Mouse (Mus musculus): ENCODE measurements around the gene Dab1. TPM values are rescaled to one million over a fixed set of nuclear protein-coding genes. Genes with fewer than 3 reads are reported as not detected.

Gene Dab1
- polyA plus RNA-seq, 1 experiment from 2014 or later: 22.8 TPM

- no peak overlapping the region for H3K4me2 ChIP-seq (ENCODE audit: low read length)
- no peak overlapping the region for H3K27ac ChIP-seq
- TF ChIP-seq CTCF (IDR thresholded peaks at IDR 0.05; ENCODE audit: low read depth): peak; percentile 72
- H3K4me1 ChIP-seq (replicated peaks; ENCODE audit: insufficient read depth, low read length): no peaks in the 10 kb centered on the region
- ATAC-seq (replicated peaks; ENCODE audit: low FRiP score, low read depth): no peak
- H3K4me3 ChIP-seq (replicated peaks; ENCODE audit: low read depth, low read length): no peak overlapping the region
- H3K9ac ChIP-seq (ENCODE audit: low read depth, low read length): no peak overlapping the region
- peak; percentile 33 for DNase-seq (ENCODE audit: low spot score)
- no peaks in the 10 kb centered on the region for H3K9me3 ChIP-seq (replicated peaks; ENCODE audit: low read length)
- no peaks in the 10 kb centered on the region for H3K27me3 ChIP-seq (ENCODE audit: insufficient read depth, low read length)
- no peaks in the 10 kb centered on the region for H3K36me3 ChIP-seq (ENCODE audit: insufficient read depth, low read length)
These were observed 1046.4 kb downstream of the Dab1 start for GRCm38 (mm10) chr4:104665553-104665952.

- TF ChIP-seq CTCF (IDR thresholded peaks at IDR 0.05; ENCODE audit: low read depth): peak; percentile 15; the same call in 1 of the 2 replicates
- H3K27me3 ChIP-seq (ENCODE audit: insufficient read depth, low read length): no peaks in the 10 kb centered on the region
- no peak overlapping the region for H3K4me2 ChIP-seq (ENCODE audit: low read length)
- H3K9me3 ChIP-seq (replicated peaks; ENCODE audit: low read length): no peaks in the 10 kb centered on the region
- H3K9ac ChIP-seq (ENCODE audit: low read depth, low read length): no peak overlapping the region
- no peaks in the 10 kb centered on the region for H3K36me3 ChIP-seq (ENCODE audit: insufficient read depth, low read length)
- H3K27ac ChIP-seq: no peak overlapping the region
- 81% methylated on average over 10 of the region's 10 CpGs for WGBS
- no peak for DNase-seq (ENCODE audit: low spot score)
- no peak for ATAC-seq (replicated peaks; ENCODE audit: low FRiP score, low read depth)
- no peaks in the 10 kb centered on the region for H3K4me1 ChIP-seq (replicated peaks; ENCODE audit: insufficient read depth, low read length)
- H3K4me3 ChIP-seq (replicated peaks; ENCODE audit: low read depth, low read length): no peak overlapping the region
These were observed 1047.8 kb downstream of the Dab1 start for GRCm38 (mm10) chr4:104666831-104667551.

GRCm38 (mm10) chr4:104668061-104668460, 1048.9 kb downstream of the Dab1 start:
- Histone ChIP-seq H3K4me2 (ENCODE audit: low read length) (no peak overlapping the region), H3K9ac (ENCODE audit: low read depth, low read length) (no peak overlapping the region), H3K27ac (no peak overlapping the region), H3K4me3 (replicated peaks; ENCODE audit: low read depth, low read length) (no peak overlapping the region), H3K9me3 (replicated peaks; ENCODE audit: low read length) (no peaks in the 10 kb centered on the region), H3K36me3 (ENCODE audit: insufficient read depth, low read length) (no peaks in the 10 kb centered on the region), H3K27me3 (ENCODE audit: insufficient read depth, low read length) (no peaks in the 10 kb centered on the region), H3K4me1 (replicated peaks; ENCODE audit: insufficient read depth, low read length) (no peaks in the 10 kb centered on the region)
- 70% methylated on average over 6 of the region's 6 CpGs for WGBS
- ATAC-seq (replicated peaks; ENCODE audit: low FRiP score, low read depth): no peak
- no peak for TF ChIP-seq CTCF (IDR thresholded peaks at IDR 0.05; ENCODE audit: low read depth)
- no peak for DNase-seq (ENCODE audit: low spot score)

- no peaks in the 10 kb centered on the region for H3K36me3 ChIP-seq (ENCODE audit: insufficient read depth, low read length)
- no peak overlapping the region for H3K9ac ChIP-seq (ENCODE audit: low read depth, low read length)
- H3K27ac ChIP-seq: no peak overlapping the region
- no peaks in the 10 kb centered on the region for H3K27me3 ChIP-seq (ENCODE audit: insufficient read depth, low read length)
- no peaks in the 10 kb centered on the region for H3K4me1 ChIP-seq (replicated peaks; ENCODE audit: insufficient read depth, low read length)
- H3K4me2 ChIP-seq (ENCODE audit: low read length): no peak overlapping the region
- no peak overlapping the region for H3K4me3 ChIP-seq (replicated peaks; ENCODE audit: low read depth, low read length)
- H3K9me3 ChIP-seq (replicated peaks; ENCODE audit: low read length): no peaks in the 10 kb centered on the region
- TF ChIP-seq CTCF (IDR thresholded peaks at IDR 0.05; ENCODE audit: low read depth): no peak
- DNase-seq (ENCODE audit: low spot score): no peak
- WGBS: 94% methylated on average over 3 of the region's 3 CpGs
- ATAC-seq (replicated peaks; ENCODE audit: low FRiP score, low read depth): no peak
These were observed 1050.2 kb downstream of the Dab1 start for GRCm38 (mm10) chr4:104669406-104669805.

- H3K36me3 ChIP-seq (ENCODE audit: insufficient read depth, low read length): no peaks in the 10 kb centered on the region
- H3K9me3 ChIP-seq (replicated peaks; ENCODE audit: low read length): no peaks in the 10 kb centered on the region
- no peak overlapping the region for H3K9ac ChIP-seq (ENCODE audit: low read depth, low read length)
- no peaks in the 10 kb centered on the region for H3K27me3 ChIP-seq (ENCODE audit: insufficient read depth, low read length)
- no peak overlapping the region for H3K27ac ChIP-seq
- DNase-seq (ENCODE audit: low spot score) (no peak), ATAC-seq (replicated peaks; ENCODE audit: low FRiP score, low read depth) (no peak)
- no peaks in the 10 kb centered on the region for H3K4me1 ChIP-seq (replicated peaks; ENCODE audit: insufficient read depth, low read length)
- no peak overlapping the region for H3K4me3 ChIP-seq (replicated peaks; ENCODE audit: low read depth, low read length)
- H3K4me2 ChIP-seq (ENCODE audit: low read length): no peak overlapping the region
- TF ChIP-seq CTCF (IDR thresholded peaks at IDR 0.05; ENCODE audit: low read depth): no peak
These were observed 1051.6 kb downstream of the Dab1 start for GRCm38 (mm10) chr4:104670741-104671140.

GRCm38 (mm10) chr4:104673317-104673716, 1054.2 kb downstream of the Dab1 start:
- Histone ChIP-seq H3K36me3 (ENCODE audit: insufficient read depth, low read length) (no peaks in the 10 kb centered on the region), H3K27ac (no peak overlapping the region), H3K4me3 (replicated peaks; ENCODE audit: low read depth, low read length) (no peak overlapping the region), H3K4me1 (replicated peaks; ENCODE audit: insufficient read depth, low read length) (no peaks in the 10 kb centered on the region), H3K9me3 (replicated peaks; ENCODE audit: low read length) (no peaks in the 10 kb centered on the region), H3K27me3 (ENCODE audit: insufficient read depth, low read length) (no peaks in the 10 kb centered on the region), H3K4me2 (ENCODE audit: low read length) (no peak overlapping the region), H3K9ac (ENCODE audit: low read depth, low read length) (no peak overlapping the region)
- ATAC-seq (replicated peaks; ENCODE audit: low FRiP score, low read depth) (no peak), DNase-seq (ENCODE audit: low spot score) (no peak)
- no peak for TF ChIP-seq CTCF (IDR thresholded peaks at IDR 0.05; ENCODE audit: low read depth)
- WGBS: 87% methylated on average over 3 of the region's 3 CpGs

GRCm38 (mm10) chr4:104674706-104675105, 1055.5 kb downstream of the Dab1 start:
- TF ChIP-seq CTCF (IDR thresholded peaks at IDR 0.05; ENCODE audit: low read depth): no peak
- no peaks in the 10 kb centered on the region for H3K4me1 ChIP-seq (replicated peaks; ENCODE audit: insufficient read depth, low read length)
- WGBS: 81% methylated on average over 5 of the region's 5 CpGs
- no peak overlapping the region for H3K9ac ChIP-seq (ENCODE audit: low read depth, low read length)
- no peak overlapping the region for H3K4me2 ChIP-seq (ENCODE audit: low read length)
- no peak overlapping the region for H3K27ac ChIP-seq
- no peaks in the 10 kb centered on the region for H3K9me3 ChIP-seq (replicated peaks; ENCODE audit: low read length)
- ATAC-seq (replicated peaks; ENCODE audit: low FRiP score, low read depth) (no peak), DNase-seq (ENCODE audit: low spot score) (no peak)
- H3K4me3 ChIP-seq (replicated peaks; ENCODE audit: low read depth, low read length): no peak overlapping the region
- no peaks in the 10 kb centered on the region for H3K36me3 ChIP-seq (ENCODE audit: insufficient read depth, low read length)
- H3K27me3 ChIP-seq (ENCODE audit: insufficient read depth, low read length): no peaks in the 10 kb centered on the region

All from kidney, postnatal 0 days (tissue).